Comparison of ENCODE assay signal across 29 mouse cellular contexts in the genomic region with DNA sequence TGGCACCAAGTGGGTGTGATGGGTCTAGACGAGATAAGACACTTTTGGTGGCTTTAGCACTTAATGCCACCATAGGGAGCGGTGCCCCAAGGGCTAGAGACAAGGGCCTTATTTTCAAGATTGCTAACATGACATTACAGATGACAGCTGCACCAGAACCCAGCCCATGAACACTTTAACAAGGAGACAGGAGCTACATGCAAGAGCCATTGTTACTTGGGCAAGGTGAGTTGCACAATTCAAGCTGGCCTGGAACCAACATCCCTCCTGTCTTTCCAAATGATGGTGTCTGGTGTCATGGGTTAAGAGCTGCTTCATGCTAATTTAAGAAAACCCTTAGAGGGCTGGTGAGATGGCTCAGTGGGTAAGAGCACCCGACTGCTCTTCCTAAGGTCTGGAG. TPM values are rescaled to one million over a fixed set of nuclear protein-coding genes. Genes with fewer than 3 reads are reported as not detected.
A peak's percentile ranks its signal among the peaks of the same experiment; 100 is the strongest.
DNase-seq lines count a peak whose midpoint lies in the region; ATAC-seq lines count a peak whose summit lies in the region.
"Had no signal": no experiment of that assay in that cellular context is flagged by ENCODE, and none has a peak within 500 bp of the region (broad histone marks: within the 10 kb centered on the region; RNA-seq: fewer than 3 reads in every experiment).

No protein-coding gene starts in this region.

- intact Hi-C loops in left cerebral cortex, postnatal 10 days (cut with DNase I) = loop anchor here (2.0 kb wide), 1 partner anchor 203 kb away; no protein-coding TSS in a partner anchor

- H3K27ac ChIP-seq in hindbrain, embryonic 13.5 days = no peak overlapping the region
- H3K27ac ChIP-seq in hindbrain, embryonic 14.5 days = no peak overlapping the region
- 0 out of 2 replicates have a peak overlapping the region, but pooled peaks have one; percentile 6 for H3K27ac ChIP-seq in midbrain, embryonic 13.5 days
- H3K27ac ChIP-seq in midbrain, embryonic 10.5 days (replicated peaks) = no peak overlapping the region
- H3K27ac ChIP-seq: forebrain, embryonic 15.5 days; heart, embryonic 15.5 days; stomach, postnatal 0 days had no signal

- no peaks in the 10 kb centered on the region for H3K4me1 ChIP-seq in hindbrain, embryonic 13.5 days (replicated peaks)
- no peaks in the 10 kb centered on the region for H3K4me1 ChIP-seq in hindbrain, embryonic 14.5 days (replicated peaks; ENCODE audit: control insufficient read depth, insufficient read depth, low read length)
- H3K4me1 ChIP-seq in midbrain, embryonic 13.5 days (replicated peaks) = no peaks in the 10 kb centered on the region
- no peaks in the 10 kb centered on the region for H3K4me1 ChIP-seq in midbrain, embryonic 10.5 days
- H3K4me1 ChIP-seq: forebrain, embryonic 15.5 days; heart, embryonic 15.5 days had no signal

- DNase-seq in hindbrain, embryonic 14.5 days (ENCODE audit: low spot score) = no peak
- DNase-seq in midbrain, embryonic 10.5 days (ENCODE audit: low spot score) = no peak
- DNase-seq in NIH3T3 (ENCODE audit: low read depth) = peak; percentile 33
- DNase-seq in cerebellum, adult 8-10 months = no peak
- DNase-seq in left cerebral cortex, postnatal 10 days (ENCODE audit: extremely low spot score in 1 of 2, low spot score in 2 of 2) = no peak
- DNase-seq: adrenal gland, postnatal 14 days; cerebellum, adult 9-10 months; gastrocnemius, postnatal 10 days; heart, postnatal 36 days; kidney, postnatal 25 days; right cerebral cortex, postnatal 14 days; thymus, adult 2 months had no signal

- H3K4me2 ChIP-seq in hindbrain, embryonic 13.5 days = no peak overlapping the region
- H3K4me2 ChIP-seq in hindbrain, embryonic 14.5 days (replicated peaks) = no peak overlapping the region
- no peak overlapping the region for H3K4me2 ChIP-seq in midbrain, embryonic 13.5 days (replicated peaks)
- H3K4me2 ChIP-seq: forebrain, embryonic 15.5 days; heart, embryonic 15.5 days had no signal

- H3K27me3 ChIP-seq in hindbrain, embryonic 13.5 days = no peaks in the 10 kb centered on the region
- H3K27me3 ChIP-seq in hindbrain, embryonic 14.5 days (ENCODE audit: control insufficient read depth, insufficient read depth, low read length) = no peaks in the 10 kb centered on the region
- H3K27me3 ChIP-seq in midbrain, embryonic 13.5 days = no peaks in the 10 kb centered on the region
- H3K27me3 ChIP-seq in midbrain, embryonic 10.5 days (ENCODE audit: low read depth, poor library complexity, severe bottlenecking) = no peaks in the 10 kb centered on the region
- H3K27me3 ChIP-seq: forebrain, embryonic 15.5 days; heart, embryonic 15.5 days; Patski had no signal

- no peak for ATAC-seq in hindbrain, embryonic 13.5 days (ENCODE audit: low FRiP score)
- no peak for ATAC-seq in hindbrain, embryonic 14.5 days (ENCODE audit: low FRiP score)
- ATAC-seq in midbrain, embryonic 13.5 days = no peak
- ATAC-seq in megakaryocyte-erythroid progenitor cell, adult 5-6 weeks (replicated peaks; ENCODE audit: low FRiP score, low TSS enrichment, poor library complexity, severe bottlenecking) = peak; percentile 46; the same call in 1 of the 2 replicates
- ATAC-seq: Patski had no signal

- peaks cover 38% of the 10 kb centered on the region for H3K36me3 ChIP-seq in hindbrain, embryonic 13.5 days
- H3K36me3 ChIP-seq in hindbrain, embryonic 14.5 days (replicated peaks; ENCODE audit: control insufficient read depth, insufficient read depth) = peaks cover 38% of the 10 kb centered on the region
- peaks cover 36% of the 10 kb centered on the region for H3K36me3 ChIP-seq in midbrain, embryonic 13.5 days
- H3K36me3 ChIP-seq in midbrain, embryonic 10.5 days = peaks cover 40% of the 10 kb centered on the region

- H3K9ac ChIP-seq in hindbrain, embryonic 13.5 days = peak overlapping the region; percentile 24; the same call in 1 of the 2 replicates
- no peak overlapping the region for H3K9ac ChIP-seq in hindbrain, embryonic 14.5 days
- no peak overlapping the region for H3K9ac ChIP-seq in midbrain, embryonic 13.5 days (replicated peaks)
- H3K9ac ChIP-seq: forebrain, embryonic 15.5 days; heart, embryonic 15.5 days had no signal

- 80% methylated on average over 3 of the region's 3 CpGs for WGBS in hindbrain, embryonic 13.5 days
- WGBS in hindbrain, embryonic 14.5 days = 82% methylated on average over 3 of the region's 3 CpGs
- WGBS in midbrain, embryonic 13.5 days = 89% methylated on average over 3 of the region's 3 CpGs
- WGBS in midbrain, embryonic 10.5 days = 84% methylated on average over 3 of the region's 3 CpGs

- H3K4me3 ChIP-seq in hindbrain, embryonic 13.5 days = no peak overlapping the region
- H3K4me3 ChIP-seq in hindbrain, embryonic 14.5 days (replicated peaks; ENCODE audit: low read length) = no peak overlapping the region
- no peak overlapping the region for H3K4me3 ChIP-seq in midbrain, embryonic 13.5 days (replicated peaks)
- H3K4me3 ChIP-seq in midbrain, embryonic 10.5 days = no peak overlapping the region
- H3K4me3 ChIP-seq: forebrain, embryonic 15.5 days; heart, embryonic 15.5 days had no signal

- no peaks in the 10 kb centered on the region for H3K9me3 ChIP-seq in hindbrain, embryonic 13.5 days
- no peaks in the 10 kb centered on the region for H3K9me3 ChIP-seq in hindbrain, embryonic 14.5 days (ENCODE audit: control insufficient read depth, low read length)
- no peaks in the 10 kb centered on the region for H3K9me3 ChIP-seq in midbrain, embryonic 13.5 days
- H3K9me3 ChIP-seq in midbrain, embryonic 10.5 days (replicated peaks) = no peaks in the 10 kb centered on the region
- H3K9me3 ChIP-seq: forebrain, embryonic 15.5 days; heart, embryonic 15.5 days had no signal

RNA-seq across cellular contexts. Expression of a gene that starts 5.2 kb away (rescaled TPM):
- polyA plus RNA-seq in hindbrain, embryonic 13.5 days (2015; fragmentation: Nextera tagmentation; extraction: Ambion mirVana) = 1.2 and 1.8 TPM in 2 replicates
- polyA plus RNA-seq in hindbrain, embryonic 14.5 days (2014; fragmentation: Nextera tagmentation; extraction: Ambion mirVana) = 0.65 and 1.3 TPM in 2 replicates
- 0.90 and 1.3 TPM in 2 replicates for polyA plus RNA-seq in midbrain, embryonic 13.5 days (2015; fragmentation: Nextera tagmentation; extraction: Ambion mirVana)
- polyA plus RNA-seq in midbrain, embryonic 10.5 days (2016; fragmentation: Nextera tagmentation; extraction: Ambion mirVana) = 0.80 and 0.89 TPM in 2 replicates
- 2.8 TPM in 1 of 2 replicates, not detected in the other for total RNA-seq in megakaryocyte-erythroid progenitor cell, adult 5-6 weeks (2014; fragmentation: Nextera tagmentation)
- not detected in 2 replicates for total RNA-seq in megakaryocyte-erythroid progenitor cell, adult 5-6 weeks (2017)
- 1 to 10 TPM in 1 of 2 experiments, under 1 TPM in 1; 0.54 to 1.3 TPM for total RNA-seq in left cerebral cortex, postnatal 10 days (2021)

RNA-seq across cellular contexts. Expression of a gene that starts 25.0 kb away (rescaled TPM):
- polyA plus RNA-seq in hindbrain, embryonic 13.5 days (2015; fragmentation: Nextera tagmentation; extraction: Ambion mirVana) = 76.1 and 76.2 TPM in 2 replicates
- 47.5 and 49.6 TPM in 2 replicates for polyA plus RNA-seq in hindbrain, embryonic 14.5 days (2014; fragmentation: Nextera tagmentation; extraction: Ambion mirVana)
- polyA plus RNA-seq in midbrain, embryonic 13.5 days (2015; fragmentation: Nextera tagmentation; extraction: Ambion mirVana) = 74.1 and 89.0 TPM in 2 replicates
- 80.9 and 85.6 TPM in 2 replicates for polyA plus RNA-seq in midbrain, embryonic 10.5 days (2016; fragmentation: Nextera tagmentation; extraction: Ambion mirVana)
- 158 and 166 TPM in 2 replicates for total RNA-seq in megakaryocyte-erythroid progenitor cell, adult 5-6 weeks (2014; fragmentation: Nextera tagmentation)
- total RNA-seq in megakaryocyte-erythroid progenitor cell, adult 5-6 weeks (2017) = 108 and 115 TPM in 2 replicates
- total RNA-seq in left cerebral cortex, postnatal 10 days (2021) = 10 to 100 TPM; 86.3 to 97.5 TPM

RNA-seq across cellular contexts. Expression of a gene that starts 25.2 kb away (rescaled TPM):
- polyA plus RNA-seq in hindbrain, embryonic 13.5 days (2015; fragmentation: Nextera tagmentation; extraction: Ambion mirVana) = 105 and 113 TPM in 2 replicates
- 75.7 and 75.8 TPM in 2 replicates for polyA plus RNA-seq in hindbrain, embryonic 14.5 days (2014; fragmentation: Nextera tagmentation; extraction: Ambion mirVana)
- polyA plus RNA-seq in midbrain, embryonic 13.5 days (2015; fragmentation: Nextera tagmentation; extraction: Ambion mirVana) = 112 and 127 TPM in 2 replicates
- polyA plus RNA-seq in midbrain, embryonic 10.5 days (2016; fragmentation: Nextera tagmentation; extraction: Ambion mirVana) = 148 and 157 TPM in 2 replicates
- 122 and 171 TPM in 2 replicates for total RNA-seq in megakaryocyte-erythroid progenitor cell, adult 5-6 weeks (2014; fragmentation: Nextera tagmentation)
- 92.4 and 103 TPM in 2 replicates for total RNA-seq in megakaryocyte-erythroid progenitor cell, adult 5-6 weeks (2017)
- total RNA-seq in left cerebral cortex, postnatal 10 days (2021) = 100 to 1,000 TPM; 126 to 141 TPM

RNA-seq across cellular contexts. Expression of a gene that starts 47.2 kb away (rescaled TPM):
- polyA plus RNA-seq in hindbrain, embryonic 13.5 days (2015; fragmentation: Nextera tagmentation; extraction: Ambion mirVana) = not detected in 2 replicates
- not detected in 2 replicates for polyA plus RNA-seq in hindbrain, embryonic 14.5 days (2014; fragmentation: Nextera tagmentation; extraction: Ambion mirVana)
- 0.17 TPM in 1 of 2 replicates, not detected in the other for polyA plus RNA-seq in midbrain, embryonic 13.5 days (2015; fragmentation: Nextera tagmentation; extraction: Ambion mirVana)
- not detected in 2 replicates for polyA plus RNA-seq in midbrain, embryonic 10.5 days (2016; fragmentation: Nextera tagmentation; extraction: Ambion mirVana)
- not detected in 2 replicates for total RNA-seq in megakaryocyte-erythroid progenitor cell, adult 5-6 weeks (2014; fragmentation: Nextera tagmentation)
- total RNA-seq in megakaryocyte-erythroid progenitor cell, adult 5-6 weeks (2017) = not detected in 2 replicates
- total RNA-seq in left cerebral cortex, postnatal 10 days (2021) = not detected
- total RNA-seq: adrenal gland, postnatal 14 days; gastrocnemius, postnatal 10 days; heart, postnatal 36 days; left cerebral cortex, postnatal 36 days; midbrain, postnatal 0 days had no signal
- polyA plus RNA-seq: brain, embryonic 14.5 days; embryonic facial prominence, embryonic 14.5 days; heart, embryonic 15.5 days; hindbrain, embryonic 16.5 days; intestine, embryonic 16.5 days; kidney, embryonic 14.5 days; limb, embryonic 14.5 days; liver, embryonic 16.5 days; midbrain, postnatal 0 days; Patski; stomach, postnatal 0 days; urinary bladder, adult 2 months had no signal

RNA-seq across cellular contexts. Expression of a gene that starts 50.2 kb away (rescaled TPM):
- 204 and 212 TPM in 2 replicates for polyA plus RNA-seq in hindbrain, embryonic 13.5 days (2015; fragmentation: Nextera tagmentation; extraction: Ambion mirVana)
- 179 and 193 TPM in 2 replicates for polyA plus RNA-seq in hindbrain, embryonic 14.5 days (2014; fragmentation: Nextera tagmentation; extraction: Ambion mirVana)
- 198 and 199 TPM in 2 replicates for polyA plus RNA-seq in midbrain, embryonic 13.5 days (2015; fragmentation: Nextera tagmentation; extraction: Ambion mirVana)
- 197 and 202 TPM in 2 replicates for polyA plus RNA-seq in midbrain, embryonic 10.5 days (2016; fragmentation: Nextera tagmentation; extraction: Ambion mirVana)
- 126 and 171 TPM in 2 replicates for total RNA-seq in megakaryocyte-erythroid progenitor cell, adult 5-6 weeks (2014; fragmentation: Nextera tagmentation)
- total RNA-seq in megakaryocyte-erythroid progenitor cell, adult 5-6 weeks (2017) = 82.9 and 126 TPM in 2 replicates
- 100 to 1,000 TPM; 169 to 171 TPM for total RNA-seq in left cerebral cortex, postnatal 10 days (2021)
